Mouse (Mus musculus): ENCODE results near the gene Eri2.
A peak's percentile ranks its signal among the peaks of the same experiment; 100 is the strongest.
"Not testable (repeated sequence)": the region's sequence is repeated elsewhere in the genome, so short reads cannot be mapped to it uniquely, and the experiment has no call there.

Gene Eri2

DNA sequence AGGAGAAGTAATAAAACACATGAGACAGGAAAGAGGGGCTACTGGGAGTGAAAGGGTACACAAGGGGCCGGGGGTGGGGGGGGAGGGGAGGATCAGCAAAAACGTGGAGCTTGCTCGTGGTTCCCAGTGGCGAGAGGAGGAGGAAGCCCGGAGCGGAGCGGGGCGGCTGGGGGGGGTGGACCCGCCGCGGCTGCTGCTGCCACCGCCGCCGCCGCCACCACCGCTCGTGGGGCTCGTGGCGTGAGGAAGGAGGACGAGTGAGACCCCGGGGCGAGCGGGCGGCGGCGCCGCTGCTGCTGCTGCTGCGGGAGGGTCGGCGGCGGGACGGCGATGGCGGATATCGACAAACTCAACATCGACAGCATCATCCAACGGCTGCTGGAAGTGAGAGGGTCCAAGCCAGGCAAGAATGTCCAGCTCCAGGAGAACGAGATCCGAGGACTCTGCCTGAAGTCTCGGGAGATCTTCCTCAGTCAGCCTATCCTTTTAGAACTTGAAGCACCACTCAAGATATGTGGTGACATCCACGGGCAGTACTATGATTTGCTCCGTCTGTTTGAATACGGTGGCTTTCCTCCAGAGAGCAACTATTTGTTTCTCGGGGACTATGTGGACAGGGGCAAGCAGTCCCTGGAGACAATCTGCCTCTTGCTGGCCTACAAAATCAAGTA lies 53.9 kb downstream of the Eri2 start:
- DNase-seq, result not testable (repeated sequence)

GRCm38 (mm10) chr7:119738877-119739276 lies 55.0 kb downstream of the Eri2 start:
- no peak for DNase-seq

DNA sequence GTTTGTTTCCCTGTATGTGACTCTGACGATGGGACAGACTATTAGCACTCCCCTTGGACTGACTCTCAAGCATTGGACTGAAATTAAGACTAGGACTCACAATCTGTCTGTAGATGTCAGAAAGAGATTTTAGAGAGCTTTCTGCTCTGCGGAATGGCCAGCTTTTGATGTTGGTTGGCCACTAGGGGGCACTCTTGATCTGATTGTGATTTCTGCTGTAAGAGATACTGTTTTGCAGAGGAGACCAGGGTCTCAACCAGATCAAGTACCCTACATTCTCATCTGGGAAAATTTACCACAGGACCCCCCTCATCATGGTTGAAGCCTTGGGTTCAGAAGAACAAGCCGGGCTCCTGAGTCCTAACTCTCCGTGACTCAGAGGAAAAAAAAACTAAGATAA lies 62.6 kb downstream of the Eri2 start:
- peak in 1 of 2 experiments; percentile 7 for DNase-seq

DNA sequence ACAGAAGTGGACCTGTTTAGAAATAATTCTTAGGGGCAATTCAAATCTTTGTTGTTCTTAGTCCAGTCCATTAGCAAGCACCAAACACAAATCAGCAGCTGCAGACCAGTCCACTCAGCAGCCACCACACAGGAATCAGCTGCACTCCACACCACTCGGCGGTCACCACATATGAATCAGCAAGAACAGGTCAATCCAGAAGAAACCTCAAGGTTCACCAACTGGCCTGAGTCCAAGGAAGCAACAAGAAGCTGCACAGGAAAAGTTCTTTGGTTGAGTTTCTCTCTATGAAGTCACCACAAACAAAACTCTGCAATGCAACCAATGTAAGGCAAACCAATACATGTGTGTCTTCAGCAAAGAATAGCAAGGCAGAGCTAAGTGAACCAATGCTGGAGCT lies 66.2 kb downstream of the Eri2 start:
- DNase-seq, result no peak

- no peak for DNase-seq
These were observed 72.9 kb downstream of the Eri2 start for GRCm38 (mm10) chr7:119720947-119721310.

GRCm38 (mm10) chr7:119720253-119720946 lies 73.5 kb downstream of the Eri2 start, which contains the start of gene Thumpd1:
Gene Thumpd1 (minus strand): TSS chr7:119720798.
- DNase-seq, result peak; percentile 89 to 91

Measured in lung, adult 18-20 months (tissue).